Mouse (Mus musculus) MEL-GATA-1-ER (cell line): ENCODE measurements at regions not wholly inside any gene's neighbourhood (a gene's known extent, or its start where the extent isn't known, plus 50 kb on each side); places are given as distances from the start of the nearest gene placed in this dataset.

Experiments used
- DNase-seq: peaks from one replicate; pipeline ENCODE4 v3.0.0-alpha.2; 2012; ENCODE audit warnings: low read depth; ENCODE audit errors: extremely low read depth

- no peak for DNase-seq
Observed at GRCm38 (mm10) chr1:75681913-75682312, 135.8 kb downstream of the Slc4a3 start.

GRCm38 (mm10) chr1:75692781-75693180 is 146.7 kb downstream of the Slc4a3 start:
- no peak for DNase-seq

GRCm38 (mm10) chr1:75693231-75693914 is 147.3 kb downstream of the Slc4a3 start:
- no peak for DNase-seq

- no peak for DNase-seq
Observed at GRCm38 (mm10) chr1:75704832-75705650, 159.0 kb downstream of the Slc4a3 start.

GRCm38 (mm10) chr1:75706126-75706525 is 160.1 kb downstream of the Slc4a3 start:
- DNase-seq = no peak

- DNase-seq = no peak
Observed at GRCm38 (mm10) chr1:75723431-75723830, 177.4 kb downstream of the Slc4a3 start.

- no peak for DNase-seq
Observed at GRCm38 (mm10) chr1:75725329-75725728, 179.3 kb downstream of the Slc4a3 start.

GRCm38 (mm10) chr1:75728859-75729258 is 182.8 kb downstream of the Slc4a3 start:
- no peak for DNase-seq

- no peak for DNase-seq
Observed at GRCm38 (mm10) chr1:75733791-75734190, 187.7 kb downstream of the Slc4a3 start.

- no peak for DNase-seq
Observed at GRCm38 (mm10) chr1:75738651-75739050, 192.6 kb downstream of the Slc4a3 start.

- DNase-seq = no peak
Observed at GRCm38 (mm10) chr1:75749665-75750221, 203.7 kb downstream of the Slc4a3 start.

- no peak for DNase-seq
Observed at GRCm38 (mm10) chr1:75772131-75772530, 226.1 kb downstream of the Slc4a3 start.

GRCm38 (mm10) chr1:75773014-75773413 is 226.9 kb downstream of the Slc4a3 start:
- no peak for DNase-seq

GRCm38 (mm10) chr1:75778889-75779288 is 232.8 kb downstream of the Slc4a3 start:
- no peak for DNase-seq

- DNase-seq = no peak
Observed at GRCm38 (mm10) chr1:75783206-75783605, 237.1 kb downstream of the Slc4a3 start.

- no peak for DNase-seq
Observed at GRCm38 (mm10) chr1:75786173-75786820, 240.2 kb downstream of the Slc4a3 start.

- no peak for DNase-seq
Observed at GRCm38 (mm10) chr1:75791509-75791908, 245.4 kb downstream of the Slc4a3 start.

GRCm38 (mm10) chr1:75797793-75798192 is 251.7 kb downstream of the Slc4a3 start:
- no peak for DNase-seq

- DNase-seq = no peak
Observed at GRCm38 (mm10) chr1:75798375-75799099, 252.5 kb downstream of the Slc4a3 start.

GRCm38 (mm10) chr1:75804473-75804872 is 258.4 kb downstream of the Slc4a3 start:
- DNase-seq = no peak

- no peak for DNase-seq
Observed at GRCm38 (mm10) chr1:75812471-75812870, 266.4 kb downstream of the Slc4a3 start.
